Mouse (Mus musculus): ENCODE measurements at regions not wholly inside any gene's neighbourhood (a gene's known extent, or its start where the extent isn't known, plus 50 kb on each side); places are given as distances from the start of the nearest gene placed in this dataset.

DNA sequence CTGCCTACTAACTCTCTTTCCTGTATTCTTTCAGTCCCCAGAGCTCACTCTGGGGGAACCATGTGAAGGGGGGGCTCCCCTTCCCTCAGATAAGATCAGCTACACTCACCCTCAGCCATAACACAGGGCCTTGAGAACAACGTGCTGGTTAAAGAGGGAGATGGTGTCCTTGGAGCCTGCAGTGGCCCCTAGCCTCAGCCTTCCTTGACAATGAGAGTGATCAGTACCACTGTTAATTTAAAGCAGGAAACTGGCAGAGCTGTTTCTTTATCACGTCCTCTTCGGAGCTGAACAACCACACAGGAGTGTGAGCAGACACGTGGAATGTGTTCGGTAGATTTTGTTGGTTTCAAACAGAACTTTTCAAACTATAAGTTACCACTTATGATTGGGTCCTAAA, 60.6 kb upstream of the Sgk1 start:
- H3K4me2 ChIP-seq (ENCODE audit: low read length), result no peak overlapping the region
- no peak overlapping the region for H3K27ac ChIP-seq (replicated peaks in 1 of 2; ENCODE audit: control insufficient read depth in 1 of 2, insufficient read depth in 1 of 2, low read depth in 2 of 2, low read length in 2 of 2)
- H3K4me1 ChIP-seq (ENCODE audit: control insufficient read depth in 2 of 2, insufficient read depth in 2 of 2, low read length in 2 of 2), result peaks cover 0 to 4% of the 10 kb centered on the region in 2 experiments; a peak in 1 of 4 replicates
- H3K9me3 ChIP-seq (ENCODE audit: control insufficient read depth, low read length), result no peaks in the 10 kb centered on the region
- no peak overlapping the region for H3K4me3 ChIP-seq (ENCODE audit: control insufficient read depth in 1 of 2, insufficient read depth in 1 of 2, low read depth in 1 of 2, low read length in 2 of 2)
- no peaks in the 10 kb centered on the region for H3K36me3 ChIP-seq (ENCODE audit: control insufficient read depth, insufficient read depth, low read length)
- H3K9ac ChIP-seq (ENCODE audit: low read length), result no peak overlapping the region
- no peaks in the 10 kb centered on the region for H3K27me3 ChIP-seq (ENCODE audit: control insufficient read depth, insufficient read depth, low read length)
- WGBS, result 31% methylated on average over 5 of the region's 5 CpGs
- ATAC-seq (ENCODE audit: insufficient number of reproducible peaks, insufficient read depth, low FRiP score, low read depth), result no peak

- H3K36me3 ChIP-seq (ENCODE audit: control insufficient read depth, insufficient read depth, low read length), result no peaks in the 10 kb centered on the region
Measured at GRCm38 (mm10) chr10:21824418-21825025, 57.5 kb upstream of the Sgk1 start.

DNA sequence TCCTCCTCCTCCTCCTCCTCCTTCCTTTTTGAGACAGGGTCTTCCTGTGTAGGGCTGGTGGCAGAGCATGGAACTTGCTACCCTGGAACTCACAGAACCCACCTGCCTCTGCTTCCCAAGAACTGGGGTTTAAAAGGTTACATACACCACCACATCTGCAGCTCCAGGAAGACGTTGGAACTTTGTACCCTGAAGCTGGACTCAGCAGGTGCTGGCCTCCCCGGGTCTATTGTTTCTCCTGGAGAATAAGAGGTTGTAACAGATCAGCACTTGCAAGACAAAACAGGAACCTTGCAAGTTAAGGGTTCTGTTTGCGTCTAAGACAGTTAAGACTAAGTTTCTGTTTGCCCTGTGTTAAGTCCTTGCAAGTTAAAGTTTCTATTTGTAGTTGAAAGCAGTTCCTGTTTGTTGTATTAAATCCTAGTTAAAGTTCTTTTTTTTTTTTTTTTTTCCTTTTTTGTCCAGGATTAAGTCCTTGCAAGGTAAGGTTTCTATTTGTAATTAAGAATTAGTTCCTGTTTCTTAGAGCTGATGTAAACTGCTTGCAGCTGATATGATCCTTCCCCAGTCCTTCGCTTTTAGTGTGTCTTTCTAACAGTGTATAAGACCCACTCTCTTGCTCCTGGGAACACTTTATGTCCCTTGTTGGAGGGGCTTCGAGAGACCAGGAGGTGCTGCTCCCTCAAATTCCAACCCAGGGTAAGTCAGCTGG, 55.0 kb upstream of the Sgk1 start:
- Histone ChIP-seq H3K27ac (replicated peaks in 1 of 2; ENCODE audit: control insufficient read depth in 1 of 2, insufficient read depth in 1 of 2, low read depth in 2 of 2, low read length in 2 of 2) (no peak overlapping the region), H3K27me3 (ENCODE audit: control insufficient read depth, insufficient read depth, low read length) (no peaks in the 10 kb centered on the region), H3K36me3 (ENCODE audit: control insufficient read depth, insufficient read depth, low read length) (no peaks in the 10 kb centered on the region), H3K9ac (ENCODE audit: low read length) (no peak overlapping the region), H3K4me1 (ENCODE audit: control insufficient read depth in 2 of 2, insufficient read depth in 2 of 2, low read length in 2 of 2) (peaks cover 0 to 4% of the 10 kb centered on the region in 2 experiments; a peak in 1 of 4 replicates), H3K4me2 (ENCODE audit: low read length) (no peak overlapping the region), H3K9me3 (ENCODE audit: control insufficient read depth, low read length) (no peaks in the 10 kb centered on the region), H3K4me3 (ENCODE audit: control insufficient read depth in 1 of 2, insufficient read depth in 1 of 2, low read depth in 1 of 2, low read length in 2 of 2) (no peak overlapping the region)
- 67% methylated on average over 5 of the region's 5 CpGs for WGBS
- ATAC-seq (ENCODE audit: insufficient number of reproducible peaks, insufficient read depth, low FRiP score, low read depth), result no peak

More at GRCm38 (mm10) chr10:21824418-21825025, 57.5 kb upstream of the Sgk1 start:
- 79% methylated on average over 12 of the region's 12 CpGs for WGBS
- no peak overlapping the region for H3K27ac ChIP-seq (replicated peaks in 1 of 2; ENCODE audit: control insufficient read depth in 1 of 2, insufficient read depth in 1 of 2, low read depth in 2 of 2, low read length in 2 of 2)
- H3K27me3 ChIP-seq (ENCODE audit: control insufficient read depth, insufficient read depth, low read length), result no peaks in the 10 kb centered on the region
- no peak overlapping the region for H3K9ac ChIP-seq (ENCODE audit: low read length)
- ATAC-seq (ENCODE audit: insufficient number of reproducible peaks, insufficient read depth, low FRiP score, low read depth), result no peak
- no peak overlapping the region for H3K4me3 ChIP-seq (ENCODE audit: control insufficient read depth in 1 of 2, insufficient read depth in 1 of 2, low read depth in 1 of 2, low read length in 2 of 2)
- peaks cover 0 to 7% of the 10 kb centered on the region in 2 experiments; a peak in 1 of 4 replicates for H3K4me1 ChIP-seq (ENCODE audit: control insufficient read depth in 2 of 2, insufficient read depth in 2 of 2, low read length in 2 of 2)
- H3K4me2 ChIP-seq (ENCODE audit: low read length), result no peak overlapping the region
- no peaks in the 10 kb centered on the region for H3K9me3 ChIP-seq (ENCODE audit: control insufficient read depth, low read length)

GRCm38 (mm10) chr10:21827505-21827844, 54.5 kb upstream of the Sgk1 start:
- ATAC-seq (ENCODE audit: insufficient number of reproducible peaks, insufficient read depth, low FRiP score, low read depth), result no peak
- Histone ChIP-seq H3K9me3 (ENCODE audit: control insufficient read depth, low read length) (no peaks in the 10 kb centered on the region), H3K27me3 (ENCODE audit: control insufficient read depth, insufficient read depth, low read length) (no peaks in the 10 kb centered on the region), H3K9ac (ENCODE audit: low read length) (no peak overlapping the region), H3K4me3 (ENCODE audit: control insufficient read depth in 1 of 2, insufficient read depth in 1 of 2, low read depth in 1 of 2, low read length in 2 of 2) (no peak overlapping the region), H3K36me3 (ENCODE audit: control insufficient read depth, insufficient read depth, low read length) (no peaks in the 10 kb centered on the region), H3K4me1 (ENCODE audit: control insufficient read depth in 2 of 2, insufficient read depth in 2 of 2, low read length in 2 of 2) (peaks cover 0 to 4% of the 10 kb centered on the region in 2 experiments; a peak in 1 of 4 replicates), H3K27ac (replicated peaks in 1 of 2; ENCODE audit: control insufficient read depth in 1 of 2, insufficient read depth in 1 of 2, low read depth in 2 of 2, low read length in 2 of 2) (no peak overlapping the region), H3K4me2 (ENCODE audit: low read length) (no peak overlapping the region)
- 63% methylated on average over 3 of the region's 3 CpGs for WGBS

DNA sequence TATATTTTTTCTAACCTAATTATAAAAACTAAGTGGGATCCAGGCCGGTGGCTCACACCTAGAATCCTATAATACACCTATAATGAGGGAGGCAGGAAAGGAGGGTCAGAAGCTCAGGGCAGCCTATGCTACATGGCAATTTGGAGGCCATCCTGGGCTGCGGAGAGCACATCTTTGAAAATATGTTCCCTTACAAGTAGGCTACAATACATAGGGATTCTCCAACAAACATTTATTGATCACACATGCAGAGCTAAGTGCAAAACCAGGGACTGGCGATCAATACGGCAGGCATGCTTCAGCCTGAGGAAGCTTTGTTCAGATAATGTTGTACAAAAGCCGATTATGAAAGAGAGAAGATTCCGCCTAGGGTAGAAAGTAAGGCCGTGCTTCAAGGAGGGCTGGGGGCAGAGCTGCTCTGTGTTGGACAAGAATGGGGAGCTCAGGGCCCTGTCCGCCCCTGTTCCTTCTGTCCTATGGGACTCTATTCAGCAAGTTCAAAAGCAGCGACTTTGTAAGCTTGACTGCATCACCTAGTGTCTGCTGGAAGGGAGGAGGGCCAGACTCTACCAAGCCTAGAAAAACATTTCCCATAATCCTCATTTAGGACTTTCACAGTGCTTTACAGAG, 53.4 kb upstream of the Sgk1 start:
- H3K4me3 ChIP-seq (ENCODE audit: control insufficient read depth in 1 of 2, insufficient read depth in 1 of 2, low read depth in 1 of 2, low read length in 2 of 2), result no peak overlapping the region
- no peaks in the 10 kb centered on the region for H3K36me3 ChIP-seq (ENCODE audit: control insufficient read depth, insufficient read depth, low read length)
- WGBS, result 77% methylated on average over 9 of the region's 9 CpGs
- no peak overlapping the region for H3K4me2 ChIP-seq (ENCODE audit: low read length)
- no peaks in the 10 kb centered on the region for H3K9me3 ChIP-seq (ENCODE audit: control insufficient read depth, low read length)
- H3K27ac ChIP-seq (replicated peaks in 1 of 2; ENCODE audit: control insufficient read depth in 1 of 2, insufficient read depth in 1 of 2, low read depth in 2 of 2, low read length in 2 of 2), result no peak overlapping the region
- peaks cover 0 to 4% of the 10 kb centered on the region in 2 experiments; a peak in 1 of 4 replicates for H3K4me1 ChIP-seq (ENCODE audit: control insufficient read depth in 2 of 2, insufficient read depth in 2 of 2, low read length in 2 of 2)
- no peak for ATAC-seq (ENCODE audit: insufficient number of reproducible peaks, insufficient read depth, low FRiP score, low read depth)
- no peaks in the 10 kb centered on the region for H3K27me3 ChIP-seq (ENCODE audit: control insufficient read depth, insufficient read depth, low read length)
- no peak overlapping the region for H3K9ac ChIP-seq (ENCODE audit: low read length)

DNA sequence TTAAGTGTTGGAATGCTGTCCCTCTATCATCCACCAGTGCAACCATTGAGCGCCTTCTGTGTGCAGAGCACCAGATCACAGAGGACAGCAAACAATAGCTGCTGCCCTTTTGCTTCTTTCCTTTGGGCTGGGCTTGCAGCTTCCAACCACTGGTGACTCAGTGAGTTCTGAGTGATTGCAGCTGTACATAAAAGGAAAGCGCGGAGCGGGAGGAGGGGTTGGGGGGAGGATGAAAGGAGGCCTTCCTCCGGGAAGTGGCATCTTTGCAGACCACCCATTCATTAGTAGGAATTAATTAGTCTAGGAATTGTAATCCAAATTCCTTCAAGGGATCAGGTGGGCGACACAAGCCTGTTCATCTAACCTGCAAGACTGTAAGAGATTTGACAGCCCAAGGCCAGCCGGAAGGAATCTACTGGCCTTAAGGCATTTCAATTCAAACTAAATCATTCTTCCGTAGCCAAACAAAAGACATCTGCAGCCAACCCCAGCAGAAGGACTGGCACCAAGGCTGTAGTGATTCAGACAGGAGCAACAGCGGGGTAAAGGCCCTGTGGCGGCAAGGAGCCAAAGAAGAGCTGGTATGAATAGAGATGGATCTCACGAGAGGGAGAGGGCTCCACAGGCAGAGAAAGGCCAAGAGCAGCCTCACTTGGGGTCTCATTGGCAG, 52.8 kb upstream of the Sgk1 start:
- H3K9ac ChIP-seq (ENCODE audit: low read length), result no peak overlapping the region
- no peaks in the 10 kb centered on the region for H3K36me3 ChIP-seq (ENCODE audit: control insufficient read depth, insufficient read depth, low read length)
- H3K4me3 ChIP-seq (ENCODE audit: control insufficient read depth in 1 of 2, insufficient read depth in 1 of 2, low read depth in 1 of 2, low read length in 2 of 2), result no peak overlapping the region
- H3K9me3 ChIP-seq (ENCODE audit: control insufficient read depth, low read length), result no peaks in the 10 kb centered on the region
- ATAC-seq (ENCODE audit: insufficient number of reproducible peaks, insufficient read depth, low FRiP score, low read depth), result no peak
- H3K27me3 ChIP-seq (ENCODE audit: control insufficient read depth, insufficient read depth, low read length), result no peaks in the 10 kb centered on the region
- H3K4me1 ChIP-seq (ENCODE audit: control insufficient read depth in 2 of 2, insufficient read depth in 2 of 2, low read length in 2 of 2), result peaks cover 0 to 4% of the 10 kb centered on the region in 2 experiments; a peak in 1 of 4 replicates
- no peak overlapping the region for H3K4me2 ChIP-seq (ENCODE audit: low read length)
- H3K27ac ChIP-seq (replicated peaks in 1 of 2; ENCODE audit: control insufficient read depth in 1 of 2, insufficient read depth in 1 of 2, low read depth in 2 of 2, low read length in 2 of 2), result no peak overlapping the region
- 68% methylated on average over 11 of the region's 11 CpGs for WGBS

GRCm38 (mm10) chr10:21831002-21831696, 50.8 kb upstream of the Sgk1 start:
- WGBS, result 53% methylated on average over 6 of the region's 6 CpGs
- ATAC-seq (ENCODE audit: insufficient number of reproducible peaks, insufficient read depth, low FRiP score, low read depth), result no peak
- Histone ChIP-seq H3K4me1 (ENCODE audit: control insufficient read depth in 2 of 2, insufficient read depth in 2 of 2, low read length in 2 of 2) (peaks cover 0 to 4% of the 10 kb centered on the region in 2 experiments; a peak in 1 of 4 replicates), H3K27me3 (ENCODE audit: control insufficient read depth, insufficient read depth, low read length) (no peaks in the 10 kb centered on the region), H3K9ac (ENCODE audit: low read length) (no peak overlapping the region), H3K9me3 (ENCODE audit: control insufficient read depth, low read length) (no peaks in the 10 kb centered on the region), H3K4me3 (ENCODE audit: control insufficient read depth in 1 of 2, insufficient read depth in 1 of 2, low read depth in 1 of 2, low read length in 2 of 2) (no peak overlapping the region), H3K27ac (replicated peaks in 1 of 2; ENCODE audit: control insufficient read depth in 1 of 2, insufficient read depth in 1 of 2, low read depth in 2 of 2, low read length in 2 of 2) (no peak overlapping the region), H3K4me2 (ENCODE audit: low read length) (no peak overlapping the region), H3K36me3 (ENCODE audit: control insufficient read depth, insufficient read depth, low read length) (no peaks in the 10 kb centered on the region)
